In genomic region chr6:48675931-48676859, GRCm38 (mm10) we compare ENCODE assay signal across 8 mouse cellular contexts. TPM values are rescaled to one million over a fixed set of nuclear protein-coding genes. Genes with fewer than 3 reads are reported as not detected.
DNase-seq lines count a peak whose midpoint lies in the region.

Gimap9 (plus strand) TSS chr6:48676129.

- DNase-seq in CD4-positive helper T cell, adult 2 months (ENCODE audit: low read depth, low spot score) = peak; percentile 92
- DNase-seq in WW6 (ENCODE audit: low read depth, low spot score) = peak; percentile 36
- peak; percentile 62 to 67 for DNase-seq in heart, adult 18-20 months
- peak; percentile 80 for DNase-seq in kidney, adult 9 months
- peak; percentile 64 for DNase-seq in lung, postnatal 10 days
- DNase-seq in spleen, adult 12 weeks (ENCODE audit: low spot score) = peak; percentile 68
- DNase-seq in cerebellum, postnatal 36 days = no peak
- no peak for DNase-seq in cerebellum, adult 18-20 months

RNA-seq across cellular contexts. Expression of gene Gimap9, which starts in this region (rescaled TPM):
- total RNA-seq in heart, adult 18-20 months (2021) = 1 to 10 TPM; 4.6 to 4.9 TPM

Comparison
In these comparisons a context has a peak if more than half of its experiments do, and no peak if none do; other contexts are left out.
1. DNase-seq: peak in CD4-positive helper T cell, adult 2 months (single experiment), WW6 (single experiment), heart, adult 18-20 months (2 of 2), kidney, adult 9 months (single experiment), lung, postnatal 10 days (single experiment) and spleen, adult 12 weeks (single experiment); none in cerebellum, postnatal 36 days (0 of 2) and cerebellum, adult 18-20 months (0 of 2).